In the genomic region with DNA sequence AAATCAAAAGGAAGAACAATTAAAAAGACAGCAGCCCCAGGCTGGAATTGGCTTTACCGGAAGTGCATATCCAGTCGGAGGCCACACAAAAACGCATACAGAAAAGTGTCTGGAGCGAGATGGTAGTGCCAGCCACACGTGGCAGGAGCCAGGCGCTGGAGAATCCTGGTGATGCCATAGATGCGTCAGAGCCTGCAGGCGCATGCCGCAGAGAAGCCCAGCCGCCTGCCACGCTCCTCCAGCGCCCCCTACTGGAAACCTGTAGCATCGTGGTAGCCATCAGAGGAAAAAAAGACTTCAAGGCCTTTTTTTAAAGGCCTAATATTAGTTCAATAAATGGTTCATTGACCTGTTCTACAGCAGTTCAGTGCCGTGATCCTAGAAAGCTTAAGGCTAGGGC, we compare ENCODE assay signal across 8 mouse cellular contexts. TPM values are rescaled to one million over a fixed set of nuclear protein-coding genes. Genes with fewer than 3 reads are reported as not detected.
DNase-seq lines count a peak whose midpoint lies in the region; ATAC-seq lines count a peak whose summit lies in the region.
"Had no signal": no experiment of that assay in that cellular context is flagged by ENCODE, and none has a peak within 500 bp of the region (broad histone marks: within the 10 kb centered on the region; RNA-seq: fewer than 3 reads in every experiment).

No protein-coding gene starts in this region.

- ATAC-seq in intestine, embryonic 16.5 days, result peak; percentile 59; the same call in 1 of the 2 replicates
- no peak for ATAC-seq in midbrain, embryonic 14.5 days (ENCODE audit: low FRiP score, low TSS enrichment)

- WGBS in intestine, embryonic 16.5 days, result 7% methylated on average over 14 of the region's 14 CpGs
- 8% methylated on average over 14 of the region's 14 CpGs for WGBS in midbrain, embryonic 14.5 days

- DNase-seq in ZHBTc4 (ENCODE audit: low read depth, low spot score), result peak; percentile 86
- DNase-seq in cerebellum, postnatal 36 days, result peak; percentile 82 to 83
- DNase-seq in gastrocnemius, adult 18-20 months (ENCODE audit: low spot score), result peak; percentile 74
- peak; percentile 82 to 85 for DNase-seq in left cerebral cortex, postnatal 14 days (ENCODE audit: low spot score in 2 of 2)
- peak; percentile 88 for DNase-seq in midbrain, embryonic 14.5 days
- DNase-seq in spleen, adult 12 weeks (ENCODE audit: low spot score), result peak; percentile 44

- H3K4me3 ChIP-seq in intestine, embryonic 16.5 days (ENCODE audit: low read length), result no peak overlapping the region
- H3K4me3 ChIP-seq in midbrain, embryonic 14.5 days (replicated peaks; ENCODE audit: low read depth, low read length), result no peak overlapping the region
- H3K4me3 ChIP-seq: myocyte had no signal

- intact Hi-C loops in left cerebral cortex, postnatal 14 days (cut with DNase I), result loop anchor here (2.0 to 5.0 kb wide), 2 partner anchors 124 to 290 kb away; a partner anchor contains a TSS

- no peak overlapping the region for H3K27ac ChIP-seq in intestine, embryonic 16.5 days (ENCODE audit: low read length)
- no peak overlapping the region for H3K27ac ChIP-seq in midbrain, embryonic 14.5 days (replicated peaks; ENCODE audit: low read depth, low read length)

- H3K27me3 ChIP-seq in intestine, embryonic 16.5 days (replicated peaks; ENCODE audit: control insufficient read depth, insufficient read depth, low read length), result no peaks in the 10 kb centered on the region
- H3K27me3 ChIP-seq in midbrain, embryonic 14.5 days (ENCODE audit: control insufficient read depth, insufficient read depth, low read length), result no peaks in the 10 kb centered on the region

- H3K9ac ChIP-seq in intestine, embryonic 16.5 days (ENCODE audit: low read depth, low read length), result no peak overlapping the region
- no peak overlapping the region for H3K9ac ChIP-seq in midbrain, embryonic 14.5 days (replicated peaks; ENCODE audit: low read length)

- peak overlapping the region; percentile 10; the same call in 1 of the 2 replicates for H3K4me2 ChIP-seq in intestine, embryonic 16.5 days (ENCODE audit: low read depth, low read length)
- H3K4me2 ChIP-seq in midbrain, embryonic 14.5 days (ENCODE audit: low read length), result 0 out of 2 replicates have a peak overlapping the region, but pooled peaks have one; percentile 18

- H3K36me3 ChIP-seq in intestine, embryonic 16.5 days (ENCODE audit: control insufficient read depth, insufficient read depth, low read length), result no peaks in the 10 kb centered on the region
- H3K36me3 ChIP-seq in midbrain, embryonic 14.5 days (ENCODE audit: control insufficient read depth, insufficient read depth, low read length), result no peaks in the 10 kb centered on the region

- H3K4me1 ChIP-seq in intestine, embryonic 16.5 days (ENCODE audit: control insufficient read depth, insufficient read depth, low read length), result no peaks in the 10 kb centered on the region
- no peaks in the 10 kb centered on the region for H3K4me1 ChIP-seq in midbrain, embryonic 14.5 days (ENCODE audit: control insufficient read depth, insufficient read depth, low read length)

- 0 out of 2 replicates have a peak, but pooled peaks cover 2% of the 10 kb centered on the region for H3K9me3 ChIP-seq in intestine, embryonic 16.5 days (ENCODE audit: control insufficient read depth, low read length)
- 0 out of 2 replicates have a peak, but pooled peaks cover 3% of the 10 kb centered on the region for H3K9me3 ChIP-seq in midbrain, embryonic 14.5 days (ENCODE audit: control insufficient read depth, low read length)

RNA-seq across cellular contexts. Expression of a gene that starts 10.0 kb away (rescaled TPM):
- total RNA-seq in gastrocnemius, adult 18-20 months (2021), result 1 to 10 TPM; 3.5 to 3.8 TPM
- 5.1 and 6.1 TPM in 2 replicates for polyA plus RNA-seq in intestine, embryonic 16.5 days (2015; fragmentation: Nextera tagmentation; extraction: Ambion mirVana)
- under 1 TPM; 0.88 to 0.93 TPM for total RNA-seq in left cerebral cortex, postnatal 14 days (2021)
- polyA plus RNA-seq in midbrain, embryonic 14.5 days (2014; fragmentation: Nextera tagmentation; extraction: Ambion mirVana), result 1.6 and 2.9 TPM in 2 replicates

RNA-seq across cellular contexts. Expression of a gene that starts 15.0 kb away (rescaled TPM):
- total RNA-seq in gastrocnemius, adult 18-20 months (2021), result 10 to 100 TPM; 43.8 to 44.0 TPM
- polyA plus RNA-seq in intestine, embryonic 16.5 days (2015; fragmentation: Nextera tagmentation; extraction: Ambion mirVana), result 134 and 146 TPM in 2 replicates
- 10 to 100 TPM; 60.4 to 66.5 TPM for total RNA-seq in left cerebral cortex, postnatal 14 days (2021)
- 108 and 128 TPM in 2 replicates for polyA plus RNA-seq in midbrain, embryonic 14.5 days (2014; fragmentation: Nextera tagmentation; extraction: Ambion mirVana)

RNA-seq across cellular contexts. Expression of a gene that starts 15.2 kb away (rescaled TPM):
- 10 to 100 TPM; 12.3 to 14.0 TPM for total RNA-seq in gastrocnemius, adult 18-20 months (2021)
- polyA plus RNA-seq in intestine, embryonic 16.5 days (2015; fragmentation: Nextera tagmentation; extraction: Ambion mirVana), result 25.2 and 28.0 TPM in 2 replicates
- total RNA-seq in left cerebral cortex, postnatal 14 days (2021), result 10 to 100 TPM; 13.0 to 17.9 TPM
- polyA plus RNA-seq in midbrain, embryonic 14.5 days (2014; fragmentation: Nextera tagmentation; extraction: Ambion mirVana), result 16.8 TPM in 2 replicates

RNA-seq across cellular contexts. Expression of a gene that starts 29.4 kb away (rescaled TPM):
- not detected for total RNA-seq in gastrocnemius, adult 18-20 months (2021)
- polyA plus RNA-seq in intestine, embryonic 16.5 days (2015; fragmentation: Nextera tagmentation; extraction: Ambion mirVana), result not detected in 2 replicates
- total RNA-seq in left cerebral cortex, postnatal 14 days (2021), result 1 to 10 TPM; 1.3 TPM
- 0.22 TPM in 1 of 2 replicates, not detected in the other for polyA plus RNA-seq in midbrain, embryonic 14.5 days (2014; fragmentation: Nextera tagmentation; extraction: Ambion mirVana)
- polyA plus RNA-seq: myocyte had no signal

RNA-seq across cellular contexts. Expression of a gene that starts 34.0 kb away (rescaled TPM):
- under 1 TPM; 0.34 to 0.76 TPM for total RNA-seq in gastrocnemius, adult 18-20 months (2021)
- 2.1 and 3.0 TPM in 2 replicates for polyA plus RNA-seq in intestine, embryonic 16.5 days (2015; fragmentation: Nextera tagmentation; extraction: Ambion mirVana)
- total RNA-seq in left cerebral cortex, postnatal 14 days (2021), result 10 to 100 TPM; 16.9 to 19.9 TPM
- 7.8 and 10.6 TPM in 2 replicates for polyA plus RNA-seq in midbrain, embryonic 14.5 days (2014; fragmentation: Nextera tagmentation; extraction: Ambion mirVana)
- polyA plus RNA-seq: myocyte had no signal
